Mouse (Mus musculus) embryonic fibroblast, embryonic 13.5 days (primary cell): ENCODE measurements around the gene Dnmt3c. TPM values are rescaled to one million over a fixed set of nuclear protein-coding genes. Genes with fewer than 3 reads are reported as not detected.
A peak's percentile ranks its signal among the peaks of the same experiment; 100 is the strongest.
"Not testable (repeated sequence)": the region's sequence is repeated elsewhere in the genome, so short reads cannot be mapped to it uniquely, and the experiment has no call there.

Source experiments
- H3K27ac ChIP-seq: 2 replicates; pipeline ENCODE4 v1.5.1; 2012; ENCODE audit warnings: low read length, control low read depth, inconsistent platforms; ENCODE audit not compliant: insufficient read depth
- H3K4me1 ChIP-seq: 2 replicates; pipeline ENCODE4 v1.6.1; 2011; ENCODE audit warnings: low read length; ENCODE audit not compliant: control insufficient read depth, insufficient read depth
- H3K4me3 ChIP-seq: 2 replicates; pipeline ENCODE4 v1.5.1; 2011; ENCODE audit warnings: mild to moderate bottlenecking, control low read depth, low read length; ENCODE audit not compliant: insufficient read depth
- CTCF ChIP-seq: IDR thresholded peaks from 2 replicates; pipeline ENCODE4 v1.5.1; 2011; ENCODE audit warnings: mild to moderate bottlenecking, control low read depth, low read length, moderate library complexity, borderline replicate concordance; ENCODE audit not compliant: insufficient read depth
- POLR2A ChIP-seq: IDR thresholded peaks from 2 replicates; pipeline ENCODE4 v1.6.1; 2011; ENCODE audit warnings: low read depth, mild to moderate bottlenecking, control low read depth, low read length, moderate library complexity
- polyA plus RNA-seq: library from polyadenylated mRNA; stranded (reverse); fragments of >200 nt; gene quantifications from 2 replicates; pipeline ENCODE4 v1.2.4, GENCODE M21; 2011; ENCODE audit warnings: low read depth; ENCODE audit not compliant: missing spikeins, insufficient read length

The Dnmt3c gene
- polyA plus RNA-seq, result not detected in 2 replicates

- Histone ChIP-seq H3K4me1 (no peaks in the 10 kb centered on the region), H3K4me3 (no peak within 1 kb of the TSS), H3K27ac (no peak within 1 kb of the TSS)
- TF ChIP-seq POLR2A, result no peak
- TF ChIP-seq CTCF, result no peak
Observed at GRCm38 (mm10) chr2:153696352-153696751, at the start of gene Dnmt3c. Dnmt3c (plus strand) TSS chr2:153696652.

GRCm38 (mm10) chr2:153648773-153649297 lies 47.6 kb upstream of the Dnmt3c start:
- no peaks in the 10 kb centered on the region for H3K4me1 ChIP-seq
- TF ChIP-seq POLR2A, result no peak
- no peak for TF ChIP-seq CTCF
- H3K4me3 ChIP-seq, result peak overlapping the region; percentile 18
- H3K27ac ChIP-seq, result no peak overlapping the region

GRCm38 (mm10) chr2:153649298-153650013 lies 47.0 kb upstream of the Dnmt3c start, which contains the start of gene Dnmt3b:
Dnmt3b (plus strand) TSS chr2:153649450.
- H3K4me1 ChIP-seq, result no peaks in the 10 kb centered on the region
- peak; percentile 53 for TF ChIP-seq POLR2A
- no peak for TF ChIP-seq CTCF
- peak within 1 kb of the TSS; percentile 86 for H3K4me3 ChIP-seq
- H3K27ac ChIP-seq, result no peak within 1 kb of the TSS

- Histone ChIP-seq H3K27ac (no peak overlapping the region), H3K4me3 (peak overlapping the region; percentile 86), H3K4me1 (no peaks in the 10 kb centered on the region)
- TF ChIP-seq POLR2A, result no peak
- TF ChIP-seq CTCF, result no peak
Observed at GRCm38 (mm10) chr2:153650014-153650687, 46.3 kb upstream of the Dnmt3c start.

- H3K4me1 ChIP-seq, result no peaks in the 10 kb centered on the region
- H3K4me3 ChIP-seq, result no peak overlapping the region
- no peak overlapping the region for H3K27ac ChIP-seq
- no peak for TF ChIP-seq POLR2A
Observed at GRCm38 (mm10) chr2:153651681-153652080, 44.8 kb upstream of the Dnmt3c start.

- not testable (repeated sequence) for H3K4me1 ChIP-seq, H3K4me3 ChIP-seq, H3K27ac ChIP-seq
Observed at GRCm38 (mm10) chr2:153657659-153658058, 38.8 kb upstream of the Dnmt3c start.

- Histone ChIP-seq H3K4me3 (no peak overlapping the region), H3K4me1 (no peaks in the 10 kb centered on the region), H3K27ac (no peak overlapping the region)
- no peak for TF ChIP-seq CTCF
- TF ChIP-seq POLR2A, result no peak
Observed at GRCm38 (mm10) chr2:153660616-153661015, 35.8 kb upstream of the Dnmt3c start.

GRCm38 (mm10) chr2:153665401-153665800 lies 31.1 kb upstream of the Dnmt3c start:
- H3K27ac ChIP-seq, result no peak overlapping the region
- TF ChIP-seq POLR2A (no peak), CTCF (no peak)
- no peaks in the 10 kb centered on the region for H3K4me1 ChIP-seq
- no peak overlapping the region for H3K4me3 ChIP-seq

GRCm38 (mm10) chr2:153668754-153669376 lies 27.6 kb upstream of the Dnmt3c start:
- no peak overlapping the region for H3K27ac ChIP-seq
- no peak overlapping the region for H3K4me3 ChIP-seq
- TF ChIP-seq CTCF (no peak), POLR2A (no peak)
- no peaks in the 10 kb centered on the region for H3K4me1 ChIP-seq

GRCm38 (mm10) chr2:153670111-153670510 lies 26.3 kb upstream of the Dnmt3c start:
- TF ChIP-seq CTCF, result no peak
- no peak for TF ChIP-seq POLR2A
- H3K4me1 ChIP-seq, result no peaks in the 10 kb centered on the region
- H3K4me3 ChIP-seq, result no peak overlapping the region
- H3K27ac ChIP-seq, result no peak overlapping the region
